Mouse (Mus musculus) lung, postnatal 25 days (tissue): ENCODE data around the gene Med13.

Experiments
- DNase-seq: peaks from one replicate; pipeline ENCODE4 v3.0.0; 2022; ENCODE audit warnings: low spot score

Med13 gene

GRCm38 (mm10) chr11:86356854-86357788, at the start of gene Med13:
Gene Med13 (minus strand): TSS chr11:86357602.
- DNase-seq: peak; percentile 34

- no peak for DNase-seq
Measured at GRCm38 (mm10) chr11:86404590-86404989, 47.2 kb upstream of the Med13 start.

- DNase-seq: no peak
Measured at GRCm38 (mm10) chr11:86403845-86404244, 46.4 kb upstream of the Med13 start.

- DNase-seq: peak; percentile 28
Measured at GRCm38 (mm10) chr11:86399241-86400107, 42.1 kb upstream of the Med13 start.

GRCm38 (mm10) chr11:86396950-86397594, 39.7 kb upstream of the Med13 start:
- no peak for DNase-seq

GRCm38 (mm10) chr11:86396518-86396917, 39.1 kb upstream of the Med13 start:
- no peak for DNase-seq

GRCm38 (mm10) chr11:86395513-86396125, 38.2 kb upstream of the Med13 start:
- DNase-seq: peak; percentile 50

- no peak for DNase-seq
Measured at GRCm38 (mm10) chr11:86395100-86395499, 37.7 kb upstream of the Med13 start.

GRCm38 (mm10) chr11:86391687-86392086, 34.3 kb upstream of the Med13 start:
- DNase-seq: no peak

GRCm38 (mm10) chr11:86390308-86390707, 32.9 kb upstream of the Med13 start:
- DNase-seq: no peak

- DNase-seq: no peak
Measured at GRCm38 (mm10) chr11:86389506-86389905, 32.1 kb upstream of the Med13 start.

- no peak for DNase-seq
Measured at GRCm38 (mm10) chr11:86388821-86389480, 31.5 kb upstream of the Med13 start.

GRCm38 (mm10) chr11:86387121-86387893, 29.9 kb upstream of the Med13 start:
- no peak for DNase-seq

- no peak for DNase-seq
Measured at GRCm38 (mm10) chr11:86386576-86386975, 29.2 kb upstream of the Med13 start.

- no peak for DNase-seq
Measured at GRCm38 (mm10) chr11:86385710-86386282, 28.4 kb upstream of the Med13 start.

GRCm38 (mm10) chr11:86384141-86384540, 26.7 kb upstream of the Med13 start:
- DNase-seq: no peak

- DNase-seq: no peak
Measured at GRCm38 (mm10) chr11:86382520-86383157, 25.2 kb upstream of the Med13 start.

GRCm38 (mm10) chr11:86381478-86382091, 24.2 kb upstream of the Med13 start:
- DNase-seq: no peak
